Mouse (Mus musculus) testis, adult 2 months (tissue): ENCODE results near the gene Cyth1.

Experiments
- CTCF ChIP-seq: fragments of 200-500 bp; IDR thresholded peaks from 2 replicates; pipeline ENCODE4 v1.5.1; 2012; ENCODE audit warnings: low read depth, mild to moderate bottlenecking, inconsistent platforms, low read length, moderate library complexity; ENCODE audit not compliant: control insufficient read depth, insufficient read depth, insufficient replicate concordance
- POLR2A ChIP-seq: fragments of 200-500 bp; IDR thresholded peaks from 2 replicates; pipeline ENCODE4 v1.6.1; 2012; ENCODE audit warnings: low read depth, mild to moderate bottlenecking, inconsistent platforms, low read length, moderate library complexity; ENCODE audit not compliant: control insufficient read depth

DNA sequence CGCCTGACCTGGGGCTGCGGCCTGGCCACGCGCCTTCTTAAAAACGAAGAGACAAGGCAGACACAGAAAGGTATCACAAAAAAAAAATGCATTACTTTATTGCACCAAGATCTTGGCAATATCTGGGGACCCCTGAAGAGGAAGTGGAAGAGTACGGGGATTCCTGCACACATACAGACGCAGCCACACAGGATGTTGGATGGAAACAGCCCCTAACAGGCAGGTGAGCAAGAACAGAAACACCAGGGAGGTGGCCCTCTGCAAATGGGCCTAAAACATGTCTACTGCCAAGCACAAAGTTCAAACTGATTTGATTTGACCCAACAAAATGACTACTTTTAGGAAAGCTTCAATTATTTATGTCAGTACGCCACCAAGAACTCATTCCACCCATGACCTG, 11.2 kb upstream of the Cyth1 start:
- TF ChIP-seq CTCF (no peak), POLR2A (no peak)
